Mouse (Mus musculus): ENCODE measurements around the gene Zdhhc14. TPM values are rescaled to one million over a fixed set of nuclear protein-coding genes. Genes with fewer than 3 reads are reported as not detected.

The Zdhhc14 gene
- total and polyA plus RNA-seq, 3 experiments: 0.34 to 1.3 (median 0.35) TPM

- Histone ChIP-seq H3K4me3 (replicated peaks in 1 of 3; ENCODE audit: low read depth in 2 of 3, low read length in 2 of 3, poor library complexity in 1 of 3) (no peak overlapping the region), H3K27ac (ENCODE audit: insufficient read depth, low read depth) (no peak overlapping the region), H3K9me3 (replicated peaks; ENCODE audit: low read length) (peaks cover 17% of the 10 kb centered on the region), H3K79me2 (replicated peaks; ENCODE audit: control insufficient read depth, extremely low read depth, insufficient read depth, poor library complexity, severe bottlenecking) (no peaks in the 10 kb centered on the region), H3K27me3 (replicated peaks) (no peaks in the 10 kb centered on the region), H3K36me3 (replicated peaks in 1 of 2; ENCODE audit: control insufficient read depth in 1 of 2, insufficient read depth in 1 of 2, low read length in 1 of 2) (no peaks in the 10 kb centered on the region), H3K9ac (ENCODE audit: insufficient read depth, low read depth) (no peak overlapping the region), H3K4me2 (ENCODE audit: insufficient read depth, low read depth, poor library complexity, severe bottlenecking) (no peak overlapping the region), H3K4me1 (ENCODE audit: control insufficient read depth in 1 of 2, insufficient read depth in 2 of 2) (peaks cover 9 to 32% of the 10 kb centered on the region in 2 experiments)
- dilution Hi-C loops (cut with MboI; ENCODE audit: extremely low pct_ligation_motif_present, extremely low pct_unique_long_range_greater_than_20kb, low sequenced_read_pairs) (no loop called here), in situ Hi-C loops (cut with MboI; ENCODE audit: low pct_ligation_motif_present, low pct_unique_long_range_greater_than_20kb, low sequenced_read_pairs) (loop anchor here (5.0 kb wide), 1 partner anchor 309 kb away; no protein-coding TSS in a partner anchor)
- TF ChIP-seq CHD2 (IDR thresholded peaks at IDR 0.05; ENCODE audit: low read length): peak; percentile 32; the same call in 1 of the 2 replicates
- peak; percentile 64 for TF ChIP-seq EP300 (IDR thresholded peaks at IDR 0.05; ENCODE audit: low read length)
- no peak for TF ChIP-seq KAT2A (IDR thresholded peaks at IDR 0.05; ENCODE audit: insufficient replicate concordance, low read length)
- TF ChIP-seq MYC (IDR thresholded peaks at IDR 0.05; ENCODE audit: low read depth, low read length): 0 out of 2 replicates have a peak, but pooled peaks have one; percentile 30
- no peak; the same call in 1 of the 2 replicates for TF ChIP-seq ETS1 (conservative IDR thresholded peaks at IDR 0.05; ENCODE audit: low read depth, low read length)
- TF ChIP-seq ZKSCAN1 (IDR thresholded peaks at IDR 0.05; ENCODE audit: borderline replicate concordance, low read depth, low read length): no peak
- no peak for TF ChIP-seq IRF4 (IDR thresholded peaks at IDR 0.05; ENCODE audit: low read depth, low read length)
- no peak for TF ChIP-seq TCF12 (IDR thresholded peaks at IDR 0.05; ENCODE audit: low read depth, low read length)
- TF ChIP-seq BHLHE40 (IDR thresholded peaks at IDR 0.05; ENCODE audit: low read depth, low read length): no peak
- 0 out of 2 replicates have a peak, but pooled peaks have one; percentile 22 for TF ChIP-seq MAFK (IDR thresholded peaks at IDR 0.05; ENCODE audit: insufficient replicate concordance, low read length)
- TF ChIP-seq MAZ (IDR thresholded peaks at IDR 0.05; ENCODE audit: low read depth, low read length): 0 out of 2 replicates have a peak, but pooled peaks have one; percentile 42
- TF ChIP-seq MEF2A (IDR thresholded peaks at IDR 0.05; ENCODE audit: borderline replicate concordance, low read depth, low read length): no peak
- no peak for TF ChIP-seq PAX5 (IDR thresholded peaks at IDR 0.05; ENCODE audit: low read length)
- TF ChIP-seq MAX (IDR thresholded peaks at IDR 0.05; ENCODE audit: low read length): 0 out of 2 replicates have a peak, but pooled peaks have one; percentile 15
- peak; percentile 83 for DNase-seq (ENCODE audit: extremely low read depth)
Measured at GRCm38 (mm10) chr17:5746378-5746777, 254.0 kb downstream of the Zdhhc14 start.

- TF ChIP-seq RCOR1 (conservative IDR thresholded peaks at IDR 0.05; ENCODE audit: low read depth, low read length): no peak
- no peak for TF ChIP-seq ETS1 (conservative IDR thresholded peaks at IDR 0.05; ENCODE audit: low read depth, low read length)
- TF ChIP-seq E2F4 (IDR thresholded peaks at IDR 0.05; ENCODE audit: insufficient replicate concordance, low read depth, low read length): no peak
- TF ChIP-seq SMC3 (IDR thresholded peaks at IDR 0.05; ENCODE audit: low read depth, low read length): no peak
- TF ChIP-seq NELFE (IDR thresholded peaks at IDR 0.05; ENCODE audit: low read depth, low read length): no peak
- no peak for TF ChIP-seq ELF1 (IDR thresholded peaks at IDR 0.05; ENCODE audit: low read depth, low read length)
- no peak for TF ChIP-seq CTCF (conservative IDR thresholded peaks at IDR 0.05 in 1 of 2, IDR thresholded peaks at IDR 0.05 in 1 of 2; ENCODE audit: low read depth in 2 of 2, low read length in 2 of 2)
- no peak for TF ChIP-seq ZMIZ1 (IDR thresholded peaks at IDR 0.05; ENCODE audit: low read depth, low read length)
- TF ChIP-seq BHLHE40 (IDR thresholded peaks at IDR 0.05; ENCODE audit: low read depth, low read length): peak; percentile 43
- dilution Hi-C loops (cut with MboI; ENCODE audit: extremely low pct_ligation_motif_present, extremely low pct_unique_long_range_greater_than_20kb, low sequenced_read_pairs): no loop called here
- Histone ChIP-seq H3K4me3 (replicated peaks in 1 of 3; ENCODE audit: low read depth in 2 of 3, low read length in 2 of 3, poor library complexity in 1 of 3) (no peak overlapping the region), H3K9ac (ENCODE audit: insufficient read depth, low read depth) (no peak overlapping the region), H3K4me1 (ENCODE audit: control insufficient read depth in 1 of 2, insufficient read depth in 2 of 2) (peaks cover 9 to 32% of the 10 kb centered on the region in 2 experiments), H3K4me2 (ENCODE audit: insufficient read depth, low read depth, poor library complexity, severe bottlenecking) (peak overlapping the region; percentile 65; the same call in 1 of the 2 replicates), H3K36me3 (replicated peaks in 1 of 2; ENCODE audit: control insufficient read depth in 1 of 2, insufficient read depth in 1 of 2, low read length in 1 of 2) (no peaks in the 10 kb centered on the region), H3K27ac (ENCODE audit: insufficient read depth, low read depth) (no peak overlapping the region), H3K79me2 (replicated peaks; ENCODE audit: control insufficient read depth, extremely low read depth, insufficient read depth, poor library complexity, severe bottlenecking) (no peaks in the 10 kb centered on the region), H3K27me3 (replicated peaks) (no peaks in the 10 kb centered on the region), H3K9me3 (replicated peaks; ENCODE audit: low read length) (peaks cover 17% of the 10 kb centered on the region)
- DNase-seq (ENCODE audit: extremely low read depth): no peak
- in situ Hi-C loops (cut with MboI; ENCODE audit: low pct_ligation_motif_present, low pct_unique_long_range_greater_than_20kb, low sequenced_read_pairs): loop anchor here (5.0 kb wide), 1 partner anchor 311 kb away; no protein-coding TSS in a partner anchor
Measured at GRCm38 (mm10) chr17:5747539-5748500, 255.5 kb downstream of the Zdhhc14 start.

All from CH12.LX (cell line).